Mouse (Mus musculus) kidney, embryonic 16.5 days (tissue): ENCODE results near the gene Snd1. TPM values are rescaled to one million over a fixed set of nuclear protein-coding genes. Genes with fewer than 3 reads are reported as not detected.
A peak's percentile ranks its signal among the peaks of the same experiment; 100 is the strongest.

Experiments
- ATAC-seq: fragments of 200-750 bp; cut with Nextera tagmentation; 2 replicates; pipeline ENCODE4 v1.8.0; 2017; ENCODE audit warnings: moderate TSS enrichment; ENCODE audit not compliant: low FRiP score, low TSS enrichment
- H3K27ac ChIP-seq: fragments of 300-500 bp; sonication (generic); 2 replicates; pipeline ENCODE4 v1.5.1; 2014; ENCODE audit warnings: low read length
- H3K27me3 ChIP-seq: fragments of 300-500 bp; sonication (generic); 2 replicates; pipeline ENCODE4 v1.6.1; 2014; ENCODE audit warnings: low read length, control low read depth, mixed read lengths; ENCODE audit not compliant: insufficient read depth
- H3K36me3 ChIP-seq: fragments of 300-500 bp; sonication (generic); 2 replicates; pipeline ENCODE4 v1.6.1; 2014; ENCODE audit warnings: low read length, control low read depth, mixed read lengths; ENCODE audit not compliant: insufficient read depth
- H3K4me1 ChIP-seq: fragments of 300-500 bp; sonication (generic); 2 replicates; pipeline ENCODE4 v1.6.1; 2014; ENCODE audit warnings: low read length, control low read depth, mixed read lengths; ENCODE audit not compliant: insufficient read depth
- H3K4me2 ChIP-seq: fragments of 300-500 bp; sonication (generic); replicated peaks from 2 replicates; pipeline ENCODE4 v1.6.1; 2014; ENCODE audit warnings: low read depth, low read length
- H3K4me3 ChIP-seq: fragments of 300-500 bp; sonication (generic); 2 replicates; pipeline ENCODE4 v1.5.1; 2014; ENCODE audit warnings: mild to moderate bottlenecking, low read length
- H3K9ac ChIP-seq: fragments of 300-500 bp; sonication (generic); replicated peaks from 2 replicates; pipeline ENCODE4 v1.6.1; 2014; ENCODE audit warnings: low read length
- H3K9me3 ChIP-seq: fragments of 300-500 bp; sonication (generic); 2 replicates; pipeline ENCODE4 v1.6.1; 2016; ENCODE audit warnings: low read length, control low read depth
- WGBS: fragments of 180-500 bp; shearing (Covaris S2); extraction: QIAGEN DNeasy Blood & Tissue Kit; methylation state at CpG from one replicate; pipeline ENCODE4 v1.1.7; 2014; 5-methylcytosine and 5-hydroxymethylcytosine counted together
- polyA plus RNA-seq: library from polyadenylated mRNA; unstranded; fragments of >200 nt; fragmentation: Nextera tagmentation; extraction: Ambion mirVana; gene quantifications from 2 replicates; pipeline ENCODE4 v1.2.1, GENCODE M21; 2015

The Snd1 gene
- polyA plus RNA-seq, 1 experiment from 2014 or later = 136 TPM

DNA sequence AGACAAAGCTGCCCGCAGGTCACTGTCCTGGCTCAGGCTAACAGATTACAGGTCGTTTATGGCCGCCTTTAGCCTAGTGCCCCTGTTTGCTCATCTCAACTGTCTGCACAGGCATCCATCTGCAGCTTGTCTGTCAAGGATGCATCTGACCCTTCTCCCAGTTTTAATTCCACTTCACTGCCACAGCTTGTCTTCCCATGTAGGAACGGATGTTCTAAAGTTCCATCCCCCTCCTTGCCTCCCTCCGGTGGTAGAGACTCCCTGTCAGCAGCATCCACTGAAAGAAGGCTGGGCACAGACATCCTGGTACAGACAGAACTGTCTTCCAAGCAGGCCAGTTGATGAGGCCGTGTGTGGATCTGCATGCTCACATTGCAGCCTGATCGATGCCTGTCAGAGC lies 377.4 kb downstream of the Snd1 start:
- ATAC-seq = no peak
- Histone ChIP-seq H3K4me2 (no peak overlapping the region), H3K27me3 (no peaks in the 10 kb centered on the region), H3K4me1 (peaks cover 42% of the 10 kb centered on the region), H3K9ac (no peak overlapping the region), H3K9me3 (no peaks in the 10 kb centered on the region), H3K27ac (no peak overlapping the region), H3K36me3 (no peaks in the 10 kb centered on the region), H3K4me3 (no peak overlapping the region)
- WGBS = 57% methylated on average over 7 of the region's 7 CpGs

GRCm38 (mm10) chr6:28853164-28853563 lies 378.2 kb downstream of the Snd1 start:
- Histone ChIP-seq H3K4me2 (no peak overlapping the region), H3K27me3 (no peaks in the 10 kb centered on the region), H3K36me3 (no peaks in the 10 kb centered on the region), H3K27ac (no peak overlapping the region), H3K9ac (no peak overlapping the region), H3K4me3 (no peak overlapping the region), H3K4me1 (peaks cover 34% of the 10 kb centered on the region), H3K9me3 (no peaks in the 10 kb centered on the region)
- no peak for ATAC-seq
- 41% methylated on average over 3 of the region's 3 CpGs for WGBS

- no peaks in the 10 kb centered on the region for H3K27me3 ChIP-seq
- H3K36me3 ChIP-seq = no peaks in the 10 kb centered on the region
- ATAC-seq = no peak
- 27% methylated on average over 2 of the region's 2 CpGs for WGBS
- H3K9ac ChIP-seq = no peak overlapping the region
- H3K4me2 ChIP-seq = no peak overlapping the region
- H3K4me1 ChIP-seq = peaks cover 29% of the 10 kb centered on the region
- no peak overlapping the region for H3K4me3 ChIP-seq
- no peak overlapping the region for H3K27ac ChIP-seq
- H3K9me3 ChIP-seq = no peaks in the 10 kb centered on the region
Measured at GRCm38 (mm10) chr6:28853654-28854053, 378.7 kb downstream of the Snd1 start.

GRCm38 (mm10) chr6:28854598-28854997 lies 379.7 kb downstream of the Snd1 start:
- H3K9me3 ChIP-seq = no peaks in the 10 kb centered on the region
- no peak overlapping the region for H3K27ac ChIP-seq
- no peak overlapping the region for H3K4me3 ChIP-seq
- H3K27me3 ChIP-seq = no peaks in the 10 kb centered on the region
- ATAC-seq = no peak
- no peak overlapping the region for H3K9ac ChIP-seq
- peaks cover 22% of the 10 kb centered on the region for H3K4me1 ChIP-seq
- H3K4me2 ChIP-seq = no peak overlapping the region
- 21% methylated on average over 8 of the region's 8 CpGs for WGBS
- no peaks in the 10 kb centered on the region for H3K36me3 ChIP-seq

- peak; percentile 27; the same call in 1 of the 2 replicates for ATAC-seq
- 16% methylated on average over 3 of the region's 3 CpGs for WGBS
Measured at GRCm38 (mm10) chr6:28855442-28855841, 380.5 kb downstream of the Snd1 start.

DNA sequence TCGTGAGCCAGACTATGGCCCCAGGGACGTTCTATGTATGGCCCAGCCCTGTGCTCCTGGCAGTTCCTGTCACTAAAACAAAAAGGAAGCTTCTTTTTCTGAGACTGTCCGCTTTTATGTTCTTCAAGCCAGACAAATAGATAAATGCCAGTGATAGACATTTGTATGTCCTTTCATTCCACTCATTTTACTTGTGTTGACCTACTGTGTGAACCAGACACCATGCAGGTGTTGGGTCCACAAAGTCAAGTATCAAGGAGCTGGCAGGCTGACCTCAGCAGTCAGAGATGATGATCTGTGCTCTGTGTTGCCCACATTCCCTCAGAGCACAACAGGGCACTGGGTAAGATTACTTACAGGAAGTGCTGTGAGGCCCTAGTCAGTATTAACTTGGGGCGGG lies 381.9 kb downstream of the Snd1 start:
- no peak for ATAC-seq
- Histone ChIP-seq H3K4me3 (no peak overlapping the region), H3K4me2 (no peak overlapping the region), H3K36me3 (no peaks in the 10 kb centered on the region), H3K9me3 (no peaks in the 10 kb centered on the region), H3K9ac (no peak overlapping the region), H3K27ac (no peak overlapping the region), H3K27me3 (no peaks in the 10 kb centered on the region), H3K4me1 (peaks cover 20% of the 10 kb centered on the region)
- 82% methylated on average over 4 of the region's 4 CpGs for WGBS

More at GRCm38 (mm10) chr6:28855442-28855841, 380.5 kb downstream of the Snd1 start:
- H3K4me3 ChIP-seq = no peak overlapping the region
- H3K27me3 ChIP-seq = no peaks in the 10 kb centered on the region
- no peak overlapping the region for H3K4me2 ChIP-seq
- H3K9ac ChIP-seq = no peak overlapping the region
- H3K27ac ChIP-seq = 0 out of 2 replicates have a peak overlapping the region, but pooled peaks have one; percentile 15
- H3K4me1 ChIP-seq = peaks cover 20% of the 10 kb centered on the region
- H3K36me3 ChIP-seq = no peaks in the 10 kb centered on the region
- no peaks in the 10 kb centered on the region for H3K9me3 ChIP-seq

GRCm38 (mm10) chr6:28857198-28858180 lies 382.6 kb downstream of the Snd1 start:
- H3K4me1 ChIP-seq = peaks cover 20% of the 10 kb centered on the region
- no peak overlapping the region for H3K4me3 ChIP-seq
- no peaks in the 10 kb centered on the region for H3K36me3 ChIP-seq
- 76% methylated on average over 2 of the region's 2 CpGs for WGBS
- ATAC-seq = no peak
- no peak overlapping the region for H3K9ac ChIP-seq
- H3K27me3 ChIP-seq = no peaks in the 10 kb centered on the region
- no peaks in the 10 kb centered on the region for H3K9me3 ChIP-seq
- no peak overlapping the region for H3K4me2 ChIP-seq
- H3K27ac ChIP-seq = no peak overlapping the region

DNA sequence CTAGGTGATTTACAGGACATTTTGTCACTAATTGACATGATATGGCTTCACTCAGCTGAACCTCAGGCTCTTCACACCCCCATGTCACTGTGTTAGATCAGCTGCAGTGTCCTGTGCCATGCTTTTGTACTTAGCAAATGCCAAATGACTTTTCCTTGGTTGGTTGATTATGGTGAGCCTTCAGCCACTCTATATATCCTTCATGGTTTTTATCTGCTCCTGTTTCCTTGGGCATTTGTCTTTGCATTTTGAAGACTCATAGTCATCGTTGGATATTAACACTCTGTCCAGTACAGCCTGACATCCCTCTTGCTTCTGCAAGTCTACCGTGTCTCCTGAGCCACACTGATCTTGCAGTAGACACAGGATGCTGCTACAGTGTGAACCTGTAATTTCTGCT lies 384.2 kb downstream of the Snd1 start:
- 88% methylated on average over 2 of the region's 2 CpGs for WGBS
- H3K4me2 ChIP-seq = no peak overlapping the region

DNA sequence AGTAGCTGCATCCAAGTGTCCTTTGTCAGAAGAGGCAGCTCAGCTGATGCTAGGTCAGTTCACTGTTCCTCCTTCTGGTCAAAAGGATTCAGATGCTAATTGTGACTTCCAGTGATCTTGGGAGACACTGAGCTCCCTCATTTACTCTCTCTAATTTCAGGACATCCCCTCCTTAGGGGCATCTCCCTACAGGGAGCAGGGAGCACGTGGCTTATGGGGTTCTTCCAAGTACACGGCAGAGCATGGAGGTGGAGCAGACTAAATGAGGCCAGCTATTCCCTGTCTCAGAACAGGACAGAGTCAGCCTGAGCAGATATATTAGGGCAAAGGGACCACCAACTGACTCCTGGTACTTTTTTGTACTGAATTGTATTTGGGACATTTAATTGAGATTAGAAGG lies 385.5 kb downstream of the Snd1 start:
- Histone ChIP-seq H3K9ac (no peak overlapping the region), H3K4me1 (peaks cover 2% of the 10 kb centered on the region), H3K4me3 (no peak overlapping the region), H3K27me3 (no peaks in the 10 kb centered on the region), H3K27ac (no peak overlapping the region), H3K4me2 (no peak overlapping the region), H3K36me3 (no peaks in the 10 kb centered on the region), H3K9me3 (no peaks in the 10 kb centered on the region)
- WGBS = 34% methylated on average over 2 of the region's 2 CpGs
- no peak for ATAC-seq

More for the DNA sequence above, 384.2 kb downstream of the Snd1 start:
- H3K27ac ChIP-seq = no peak overlapping the region
- no peak overlapping the region for H3K4me3 ChIP-seq
- no peaks in the 10 kb centered on the region for H3K36me3 ChIP-seq
- ATAC-seq = no peak
- no peaks in the 10 kb centered on the region for H3K27me3 ChIP-seq
- H3K9me3 ChIP-seq = no peaks in the 10 kb centered on the region
- no peak overlapping the region for H3K9ac ChIP-seq
- peaks cover 15% of the 10 kb centered on the region for H3K4me1 ChIP-seq

GRCm38 (mm10) chr6:28860922-28861321 lies 386.0 kb downstream of the Snd1 start:
- Histone ChIP-seq H3K36me3 (no peaks in the 10 kb centered on the region), H3K27ac (no peak overlapping the region), H3K9me3 (no peaks in the 10 kb centered on the region), H3K27me3 (no peaks in the 10 kb centered on the region), H3K9ac (no peak overlapping the region), H3K4me1 (no peaks in the 10 kb centered on the region), H3K4me2 (no peak overlapping the region), H3K4me3 (no peak overlapping the region)
- WGBS = 36% methylated on average over 2 of the region's 2 CpGs
- ATAC-seq = no peak; the same call in 1 of the 2 replicates
